Mouse (Mus musculus) lung, adult 2 months (tissue): ENCODE measurements around the gene Abcb9. TPM values are rescaled to one million over a fixed set of nuclear protein-coding genes. Genes with fewer than 3 reads are reported as not detected.

ENCODE experiments used
- DNase-seq: peaks from one replicate; pipeline ENCODE4 v3.0.0; 2022
- H3K4me1 ChIP-seq: fragments of 200-500 bp; 2 replicates; pipeline ENCODE4 v1.6.1; 2011; ENCODE audit warnings: low read length; ENCODE audit not compliant: control insufficient read depth, insufficient read depth
- H3K4me3 ChIP-seq: fragments of 200-500 bp; replicated peaks from 2 replicates; pipeline ENCODE3; 2011; ENCODE audit warnings: low read depth, mild to moderate bottlenecking, control low read depth, low read length; ENCODE audit errors: extremely low read depth
- CTCF ChIP-seq: fragments of 200-500 bp; IDR thresholded peaks from 2 replicates; pipeline ENCODE4 v1.5.1; 2011; ENCODE audit warnings: mild to moderate bottlenecking, low read length, control low read depth; ENCODE audit not compliant: insufficient read depth
- POLR2A ChIP-seq: fragments of 200-500 bp; IDR thresholded peaks from 2 replicates; pipeline ENCODE4 v1.6.1; 2011; ENCODE audit warnings: low read depth, mild to moderate bottlenecking, control low read depth, low read length, borderline replicate concordance; ENCODE audit errors: extremely low read depth
- WGBS: fragments of 180-500 bp; shearing (Covaris S2); methylation state at CpG from one replicate; pipeline ENCODE4 v1.1.7; 2018; 5-methylcytosine and 5-hydroxymethylcytosine counted together
- polyA plus RNA-seq: library from polyadenylated mRNA; depleted of rRNA; stranded (reverse); fragments of >200 nt; gene quantifications from 2 replicates; pipeline ENCODE4 v1.2.3, GENCODE M21; 2012

Abcb9 gene
- polyA plus RNA-seq, 1 experiment, result 7.8 TPM

DNA sequence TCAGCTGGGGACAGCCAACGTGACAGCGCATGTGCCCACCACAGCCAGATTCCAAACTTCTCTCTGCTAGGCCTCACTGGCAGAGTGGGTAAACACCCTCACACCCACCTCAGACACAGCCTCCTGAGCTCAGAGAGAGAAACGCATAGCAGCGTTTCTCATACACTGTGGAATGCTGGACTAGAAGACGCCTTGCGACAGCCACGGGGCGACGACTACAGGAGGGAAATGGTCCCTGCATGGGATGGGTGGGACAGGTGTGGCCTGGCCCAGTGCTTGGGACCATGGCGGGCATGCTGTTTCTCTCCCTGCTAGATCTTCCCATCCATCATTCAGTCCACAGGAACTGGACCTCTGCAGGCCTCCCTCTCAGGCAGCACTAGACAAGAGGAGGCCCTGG, 13.2 kb downstream of the Abcb9 start:
- H3K4me3 ChIP-seq, result no peak overlapping the region
- H3K4me1 ChIP-seq, result no peaks in the 10 kb centered on the region
- no peak for DNase-seq
- 75% methylated on average over 10 of the region's 10 CpGs for WGBS
- TF ChIP-seq POLR2A, result no peak
- no peak for TF ChIP-seq CTCF

DNA sequence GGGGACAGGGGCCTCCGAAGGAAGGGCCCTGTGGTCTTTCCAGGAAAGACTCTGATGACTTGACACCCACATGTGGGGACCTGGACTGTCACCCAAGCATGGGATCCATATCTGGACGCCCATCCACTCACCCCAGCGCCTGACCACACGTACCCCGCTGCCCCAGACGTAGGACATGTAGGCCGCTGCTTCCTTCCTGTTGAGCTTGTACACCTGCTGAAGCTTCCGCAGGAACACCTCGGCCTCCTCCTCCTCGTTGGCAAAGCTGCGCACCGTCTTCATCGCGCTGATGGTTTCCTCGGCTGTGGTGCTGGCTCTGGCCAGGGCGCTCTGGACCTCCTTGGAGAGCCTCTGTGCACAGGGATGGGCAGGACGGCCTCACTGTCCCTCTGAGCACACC, 15.7 kb downstream of the Abcb9 start:
- Histone ChIP-seq H3K4me1 (0 out of 2 replicates have a peak, but pooled peaks cover 2% of the 10 kb centered on the region), H3K4me3 (no peak overlapping the region)
- DNase-seq, result no peak
- 85% methylated on average over 17 of the region's 17 CpGs for WGBS
- TF ChIP-seq CTCF (no peak), POLR2A (no peak)

DNA sequence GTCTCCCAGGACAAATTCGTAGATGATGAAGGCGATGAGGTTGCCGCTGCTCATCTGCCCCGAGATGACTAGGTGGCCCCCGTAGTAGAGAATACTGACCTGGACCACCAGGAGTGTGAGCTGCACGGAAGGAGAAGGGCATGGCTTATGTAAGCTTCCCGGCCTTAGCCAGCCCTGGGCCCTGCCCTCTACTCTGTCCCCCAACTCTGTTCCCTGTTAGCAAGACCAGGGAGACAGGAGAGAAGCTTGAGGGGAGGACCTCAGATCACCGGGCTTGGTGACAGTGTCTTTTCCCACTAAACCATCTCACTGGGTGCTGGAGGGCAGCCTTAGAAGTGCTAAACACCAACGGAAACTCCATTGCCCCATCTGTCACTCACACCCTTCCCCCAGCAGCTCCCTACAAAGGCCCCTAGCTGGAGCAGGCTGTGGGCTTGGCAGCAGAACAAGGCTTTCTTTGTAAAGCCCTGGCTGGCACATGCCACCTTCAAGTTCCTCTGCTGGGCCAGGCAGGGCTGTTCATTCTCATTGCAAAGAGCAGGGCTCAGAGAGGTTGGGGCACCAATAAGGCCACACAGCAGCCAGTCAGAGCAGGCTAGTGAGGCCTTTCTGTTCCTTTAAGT, 16.7 kb downstream of the Abcb9 start:
- no peak for DNase-seq
- Histone ChIP-seq H3K4me3 (no peak overlapping the region), H3K4me1 (0 out of 2 replicates have a peak, but pooled peaks cover 3% of the 10 kb centered on the region)
- TF ChIP-seq POLR2A, result no peak
- WGBS, result 63% methylated on average over 9 of the region's 9 CpGs

DNA sequence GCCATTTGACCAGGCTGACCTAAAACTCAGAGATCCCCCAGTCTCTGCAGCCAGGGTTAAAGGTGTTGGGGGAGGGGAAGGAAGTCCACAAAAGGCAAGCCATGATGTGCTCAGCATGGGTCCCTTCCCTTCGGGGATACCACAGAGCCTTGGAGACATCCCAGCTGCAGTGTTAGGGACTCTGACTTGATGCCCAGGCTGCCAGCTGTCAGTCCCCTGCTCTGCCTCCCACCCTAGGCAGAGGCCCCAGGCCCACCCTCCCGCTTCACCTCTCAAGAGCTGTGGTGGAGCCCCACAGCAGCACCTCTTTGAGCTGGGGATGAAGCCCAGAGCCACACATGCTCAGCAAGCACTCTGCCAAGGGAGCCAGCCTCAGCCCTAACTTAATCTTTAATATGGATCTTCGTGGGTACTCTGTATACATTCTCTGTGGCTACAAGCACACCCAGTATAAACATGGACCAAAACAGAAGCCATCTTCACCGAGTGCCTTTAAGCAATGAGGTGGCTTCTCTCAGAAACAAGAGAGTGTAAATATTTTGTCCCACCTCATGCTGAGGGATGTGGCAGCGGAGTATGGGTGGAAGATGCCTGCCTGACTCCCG, 17.6 kb downstream of the Abcb9 start:
- TF ChIP-seq CTCF, result no peak
- no peak for TF ChIP-seq POLR2A

DNA sequence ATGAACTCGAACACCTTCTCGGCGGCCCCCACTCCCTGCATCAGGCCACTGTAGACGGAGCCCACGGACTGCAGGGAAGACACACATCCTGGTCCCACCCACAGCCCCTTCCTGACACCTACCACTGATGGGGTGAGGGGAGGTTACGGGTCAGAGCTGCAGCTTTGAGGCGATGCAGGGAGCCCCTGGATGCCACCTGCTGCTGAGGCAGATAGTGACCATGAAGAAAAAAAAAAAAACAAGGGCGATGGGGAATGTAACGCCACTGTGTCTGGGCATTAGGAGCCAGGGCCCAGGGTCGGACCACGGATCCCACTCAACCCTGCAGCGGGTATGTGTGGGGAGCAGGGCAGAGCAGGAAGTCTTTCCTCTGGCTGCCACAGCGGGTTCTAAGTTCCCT, 18.4 kb downstream of the Abcb9 start:
- Histone ChIP-seq H3K4me3 (no peak overlapping the region), H3K4me1 (0 out of 2 replicates have a peak, but pooled peaks cover 3% of the 10 kb centered on the region)
- DNase-seq, result no peak
- no peak for TF ChIP-seq CTCF
- TF ChIP-seq POLR2A, result no peak
- 69% methylated on average over 13 of the region's 13 CpGs for WGBS

More for the DNA sequence above, 17.6 kb downstream of the Abcb9 start:
- Histone ChIP-seq H3K4me3 (no peak overlapping the region), H3K4me1 (0 out of 2 replicates have a peak, but pooled peaks cover 3% of the 10 kb centered on the region)
- 66% methylated on average over 6 of the region's 6 CpGs for WGBS
- DNase-seq, result no peak

- TF ChIP-seq POLR2A, result no peak
- 71% methylated on average over 9 of the region's 9 CpGs for WGBS
Measured at GRCm38 (mm10) chr5:124076559-124076958, 19.0 kb downstream of the Abcb9 start.

DNA sequence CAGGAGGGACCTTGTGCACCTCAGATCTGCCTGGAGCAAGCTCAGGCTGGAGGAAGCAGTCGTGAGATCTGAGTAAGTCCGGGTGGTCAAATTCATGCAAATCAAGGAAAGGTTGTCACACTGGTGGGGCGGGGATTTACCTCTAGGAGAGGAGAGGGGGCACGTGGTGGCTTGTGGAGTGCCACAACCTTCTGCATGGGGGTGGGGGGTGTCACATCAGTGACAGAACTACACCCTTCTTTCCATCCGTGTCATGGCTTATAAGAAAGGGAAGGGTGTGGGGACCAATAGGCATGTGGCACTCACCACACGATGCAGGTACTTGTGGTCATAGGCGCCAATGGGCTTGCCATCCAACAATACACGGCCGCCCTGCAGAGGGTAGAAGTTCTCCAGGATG, 19.9 kb downstream of the Abcb9 start:
- TF ChIP-seq POLR2A (no peak), CTCF (no peak)
- no peak overlapping the region for H3K4me3 ChIP-seq
- WGBS, result 71% methylated on average over 9 of the region's 9 CpGs
- 0 out of 2 replicates have a peak, but pooled peaks cover 3% of the 10 kb centered on the region for H3K4me1 ChIP-seq
- no peak for DNase-seq

More at GRCm38 (mm10) chr5:124076559-124076958, 19.0 kb downstream of the Abcb9 start:
- no peak overlapping the region for H3K4me3 ChIP-seq
- H3K4me1 ChIP-seq, result 0 out of 2 replicates have a peak, but pooled peaks cover 3% of the 10 kb centered on the region
- DNase-seq, result no peak

DNA sequence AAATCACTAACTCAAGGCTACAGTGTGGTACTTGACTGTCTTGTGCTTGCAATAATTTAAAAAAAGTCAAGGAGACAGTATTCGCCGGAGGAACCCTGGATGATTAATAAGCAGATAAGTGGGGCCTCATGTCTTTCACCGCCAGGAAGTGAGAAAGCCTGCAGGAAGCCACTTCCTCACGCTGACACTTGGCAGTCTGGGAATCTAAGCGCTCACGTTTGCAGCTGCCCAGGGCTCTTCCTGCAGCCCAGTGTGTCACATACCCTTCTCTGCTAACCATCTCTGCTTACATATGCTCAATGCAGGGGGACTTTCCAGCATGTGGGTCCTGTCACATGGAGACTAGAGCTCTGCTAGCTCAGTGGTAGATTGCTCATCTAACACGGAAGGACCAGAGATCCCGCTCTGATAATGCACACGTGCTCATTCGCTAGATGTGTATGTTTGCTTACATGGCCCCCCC, 20.7 kb downstream of the Abcb9 start:
- H3K4me1 ChIP-seq, result 0 out of 2 replicates have a peak, but pooled peaks cover 3% of the 10 kb centered on the region
- H3K4me3 ChIP-seq, result no peak overlapping the region
- WGBS, result 32% methylated on average over 10 of the region's 10 CpGs
- no peak for DNase-seq
- TF ChIP-seq POLR2A, result no peak

- WGBS, result 76% methylated on average over 9 of the region's 9 CpGs
- no peak for TF ChIP-seq CTCF
- TF ChIP-seq POLR2A, result no peak
- no peak overlapping the region for H3K4me3 ChIP-seq
- no peak for DNase-seq
- 0 out of 2 replicates have a peak, but pooled peaks cover 3% of the 10 kb centered on the region for H3K4me1 ChIP-seq
Measured at GRCm38 (mm10) chr5:124073682-124074081, 21.9 kb downstream of the Abcb9 start.

- 86% methylated on average over 3 of the region's 3 CpGs for WGBS
- TF ChIP-seq POLR2A, result no peak
- TF ChIP-seq CTCF, result no peak
- no peak for DNase-seq
- Histone ChIP-seq H3K4me1 (no peaks in the 10 kb centered on the region), H3K4me3 (no peak overlapping the region)
Measured at GRCm38 (mm10) chr5:124069657-124070056, 25.9 kb downstream of the Abcb9 start.
